Mouse (Mus musculus) heart, adult 2 months (tissue): ENCODE data around the gene Tacc2.

Experiments used
- CTCF ChIP-seq: fragments of 200-600 bp; IDR thresholded peaks from 2 replicates; pipeline ENCODE4 v1.8.1; 2022; ENCODE audit warnings: antibody characterized with exemption, mild to moderate bottlenecking, moderate library complexity
- EP300 ChIP-seq: fragments of 200-500 bp; IDR thresholded peaks from 2 replicates; pipeline ENCODE4 v1.6.1; 2011; ENCODE audit warnings: low read depth, low read length, control low read depth; ENCODE audit not compliant: insufficient read depth
- POLR2A ChIP-seq: fragments of 200-500 bp; IDR thresholded peaks from 2 replicates; pipeline ENCODE4 v1.6.1; 2011; ENCODE audit warnings: mild to moderate bottlenecking, low read depth, low read length, control low read depth; ENCODE audit not compliant: insufficient read depth

DNA sequence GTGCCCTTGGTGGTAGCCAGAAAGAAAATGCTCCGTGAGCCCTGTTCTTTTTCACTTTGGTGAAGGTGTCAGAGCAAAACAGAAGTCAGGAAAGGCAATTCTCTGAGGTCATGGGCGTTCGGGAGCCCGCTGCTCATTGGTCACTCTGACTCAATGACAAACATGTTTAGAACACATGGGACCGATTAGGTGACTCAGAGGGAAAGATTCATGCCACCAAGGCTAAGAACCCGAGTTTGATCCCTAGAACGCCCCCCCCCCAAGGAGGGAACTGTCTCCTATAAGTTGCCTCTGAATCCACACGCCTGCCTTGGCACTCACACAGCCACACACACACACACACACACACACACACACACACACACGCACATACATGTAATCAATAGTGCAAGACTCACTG lies 216.4 kb downstream of the Tacc2 start:
- TF ChIP-seq EP300, result no peak
- TF ChIP-seq CTCF, result no peak
- TF ChIP-seq POLR2A, result no peak
